Mouse (Mus musculus) erythroid progenitor cell, adult 5-6 weeks (primary cell): ENCODE data around the gene Dis3. TPM values are rescaled to one million over a fixed set of nuclear protein-coding genes. Genes with fewer than 3 reads are reported as not detected.
"Not testable (repeated sequence)": the region's sequence is repeated elsewhere in the genome, so short reads cannot be mapped to it uniquely, and the experiment has no call there.

Experiments
- ATAC-seq: replicated peaks from 2 replicates; pipeline ENCODE4 v1.8.0; 2016; ENCODE audit warnings: moderate number of reproducible peaks, mild to moderate bottlenecking, moderate TSS enrichment, inconsistent platforms; ENCODE audit not compliant: poor library complexity, low FRiP score, severe bottlenecking
- total RNA-seq, 2 experiments: library from RNA; stranded (forward) in 1 of 2; stranded (reverse) in 1 of 2; fragments of 150-400 nt in 1 of 2; fragments of 186-747, 209-891 nt in 1 of 2; gene quantifications; 2 replicates each; pipeline versions ENCODE4 v1.2.3 to v1.2.4; 2015 to 2017; ENCODE audit warnings: low replicate concordance in 2 of 2

Gene Dis3
- total RNA-seq, 2 experiments from 2014 or later, result 16.8 to 47.0 TPM

GRCm38 (mm10) chr14:99088947-99089346 lies 10.6 kb downstream of the Dis3 start:
- ATAC-seq, result no peak

GRCm38 (mm10) chr14:99071146-99071545 lies 28.4 kb downstream of the Dis3 start:
- ATAC-seq, result no peak

DNA sequence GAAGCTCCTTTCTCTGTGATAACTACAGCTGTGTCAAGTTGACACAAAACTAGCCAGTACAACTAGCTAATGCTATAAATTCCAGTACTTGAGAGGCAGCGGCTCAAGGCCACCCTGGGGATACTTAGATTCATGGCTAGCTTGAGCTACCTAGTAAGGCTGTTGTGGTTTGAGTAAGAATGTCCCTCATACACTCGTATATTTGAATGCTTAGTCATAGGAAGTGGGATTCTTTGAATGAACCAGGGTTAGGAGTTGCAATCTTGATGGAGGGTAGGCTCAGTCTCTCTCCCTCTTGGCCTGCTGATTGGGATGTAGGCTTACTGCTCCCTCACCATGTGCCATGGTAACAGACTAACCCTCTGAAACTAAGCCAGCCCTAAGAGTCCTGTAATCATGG lies 36.5 kb downstream of the Dis3 start:
- ATAC-seq, result no peak

GRCm38 (mm10) chr14:99060616-99061015 lies 39.0 kb downstream of the Dis3 start:
- no peak for ATAC-seq

GRCm38 (mm10) chr14:99058959-99059586 lies 40.5 kb downstream of the Dis3 start:
- no peak; the same call in 1 of the 2 replicates for ATAC-seq

DNA sequence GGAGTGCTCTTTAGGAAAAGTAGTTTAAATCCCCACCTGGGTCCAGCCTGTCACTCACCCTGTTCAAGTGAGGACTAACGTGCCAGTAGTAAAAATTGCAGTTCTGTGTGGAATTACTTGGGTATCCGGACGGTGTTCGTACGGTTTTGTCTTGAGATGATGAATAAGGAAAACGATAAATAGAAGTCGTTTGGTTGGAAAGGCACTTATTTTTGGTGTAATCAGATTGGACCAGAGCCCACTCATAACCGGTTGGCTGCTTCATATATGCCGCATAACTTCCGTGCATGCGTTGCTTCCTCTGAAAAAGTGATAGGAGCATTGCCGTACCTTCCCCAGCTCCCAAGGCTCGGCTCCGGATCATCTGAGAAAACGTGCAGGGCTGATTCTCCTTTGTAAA lies 52.8 kb downstream of the Dis3 start:
- ATAC-seq, result peak; percentile 44

DNA sequence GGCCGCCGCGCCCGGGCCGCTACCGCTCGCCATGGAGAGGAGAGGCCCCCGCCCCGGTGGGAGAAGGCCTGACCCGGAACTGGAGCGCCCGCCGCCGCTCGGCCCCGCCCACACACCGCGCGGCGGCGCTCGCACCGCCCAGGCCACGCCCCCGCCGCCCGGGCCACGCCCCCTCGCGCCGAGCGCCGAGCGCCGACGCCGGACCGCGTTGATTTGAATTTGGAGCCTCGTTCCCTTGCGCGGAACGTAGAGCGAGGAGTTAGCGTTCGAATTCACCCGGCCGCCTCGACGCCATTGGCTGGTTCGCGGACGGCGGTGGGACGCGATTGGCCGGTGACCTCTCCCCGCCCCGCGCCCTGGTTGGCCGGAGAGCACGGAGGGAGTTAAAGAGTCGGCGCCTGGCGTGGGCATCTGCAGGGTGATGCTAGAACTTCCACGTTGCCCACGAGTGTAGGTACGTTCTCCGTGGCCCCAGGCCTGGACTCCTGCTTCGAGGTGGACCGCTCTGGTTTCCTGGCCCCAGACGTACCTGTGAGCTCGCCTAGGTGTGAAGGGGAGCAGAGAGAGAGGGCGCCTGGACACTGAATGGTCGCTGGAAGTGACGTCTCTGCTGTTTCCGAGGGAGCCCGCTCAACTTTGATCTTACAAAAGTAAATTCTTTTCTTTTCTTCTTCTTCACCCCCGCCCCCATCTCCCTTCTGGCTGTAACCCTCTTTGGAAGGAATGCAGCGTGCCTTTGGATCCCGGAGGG lies 53.4 kb downstream of the Dis3 start, which contains the start of the genes Mzt1 and Bora:
Mzt1 (minus strand) TSS at position 104 of the 751 bp plus-strand sequence.
Bora (plus strand) TSS at position 192 of the 751 bp plus-strand sequence.
- ATAC-seq, result peak; percentile 93

DNA sequence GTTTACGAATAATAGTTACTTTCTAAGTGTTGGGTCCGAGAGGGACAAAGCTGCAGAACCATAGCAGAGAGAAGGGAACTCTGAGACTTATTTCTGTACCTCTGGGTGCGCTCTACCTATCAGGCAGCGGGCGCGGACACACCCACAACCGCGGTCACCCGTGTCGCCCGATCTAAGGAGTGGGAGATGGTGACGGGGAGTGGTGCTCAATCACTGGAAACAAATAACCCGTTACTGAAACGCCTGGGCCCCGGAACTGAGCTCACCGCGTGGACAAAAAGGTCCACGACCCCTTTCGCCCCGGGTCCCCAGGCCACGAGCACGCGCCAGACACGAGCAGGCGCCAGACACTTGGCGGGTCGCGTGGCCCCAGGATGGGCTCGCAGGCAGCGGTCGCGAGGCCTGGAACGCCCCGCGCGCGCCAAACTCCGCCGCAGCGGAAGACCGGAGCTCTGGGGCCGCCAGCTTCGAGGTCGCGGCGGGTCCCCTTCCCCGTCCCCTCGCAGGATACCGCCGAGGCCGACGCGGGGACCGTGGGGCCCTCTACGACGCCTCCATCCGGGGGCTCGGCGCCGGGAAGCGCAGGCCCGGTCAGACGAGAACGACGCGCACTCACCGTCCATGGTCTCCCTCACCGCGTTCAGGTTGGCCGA lies 54.1 kb downstream of the Dis3 start:
- peak; percentile 46 for ATAC-seq

GRCm38 (mm10) chr14:99044718-99045117 lies 54.9 kb downstream of the Dis3 start:
- no peak for ATAC-seq

DNA sequence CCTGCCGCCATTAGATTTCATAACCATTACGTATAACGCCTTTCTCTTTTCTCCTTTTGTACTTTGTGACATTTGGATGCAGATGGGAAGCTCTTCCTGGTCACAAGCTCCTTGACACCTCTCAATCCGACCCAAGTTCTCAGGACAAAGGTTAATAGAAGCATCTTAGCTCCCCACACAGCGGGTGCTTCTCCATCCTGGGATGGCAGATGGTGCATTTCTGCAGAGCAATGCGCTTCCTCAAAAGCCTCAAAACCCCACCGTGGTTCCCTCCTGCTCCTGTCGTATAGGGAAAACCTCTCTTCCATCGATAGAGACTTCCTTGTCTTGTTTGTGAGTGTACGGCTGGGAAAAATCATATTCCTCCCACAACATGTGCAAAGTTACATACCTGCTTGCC lies 55.5 kb downstream of the Dis3 start:
- ATAC-seq, result no peak

GRCm38 (mm10) chr14:99043499-99043898 lies 56.1 kb downstream of the Dis3 start:
- no peak for ATAC-seq

DNA sequence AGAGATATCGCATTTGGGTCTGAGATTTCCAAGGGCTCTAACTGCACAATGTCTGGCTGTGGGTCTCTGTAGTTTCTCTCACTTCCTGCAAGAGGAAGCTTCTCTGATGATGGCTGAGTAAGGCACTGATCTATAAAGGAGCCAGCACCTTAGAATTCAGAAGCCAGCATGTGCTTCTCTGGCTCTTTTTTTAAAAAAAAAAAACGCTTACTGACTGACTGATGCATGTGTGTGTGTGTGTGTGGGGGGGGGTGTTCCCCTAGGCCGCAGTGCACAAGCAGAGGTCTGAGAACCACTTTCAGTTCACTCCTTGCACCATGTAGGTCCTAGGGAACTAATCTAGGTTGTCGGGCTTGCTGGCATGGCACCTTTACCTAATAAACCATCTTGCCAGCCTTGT lies 58.2 kb downstream of the Dis3 start:
- no peak for ATAC-seq

GRCm38 (mm10) chr14:99039308-99039707 lies 60.3 kb downstream of the Dis3 start:
- not testable (repeated sequence) for ATAC-seq

DNA sequence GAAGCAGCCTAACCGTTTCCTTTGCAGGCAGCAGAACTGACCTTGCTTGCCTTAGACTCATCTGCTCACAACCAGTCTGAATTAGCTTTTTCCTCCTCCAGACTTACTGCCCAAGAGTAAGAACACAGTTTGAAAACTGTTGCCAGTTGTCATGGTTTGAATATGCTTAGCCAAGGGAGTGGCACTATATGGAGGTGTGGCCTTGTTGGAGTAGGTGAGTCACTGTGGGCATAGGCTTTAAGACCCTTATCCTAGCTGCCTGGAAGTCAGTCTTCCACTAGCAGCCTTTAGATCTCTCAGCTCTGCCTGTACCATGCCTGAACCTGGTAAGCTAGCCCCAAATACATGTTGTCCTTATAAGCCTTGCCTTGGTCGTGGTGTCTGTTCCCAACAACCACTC lies 61.9 kb downstream of the Dis3 start:
- no peak for ATAC-seq

DNA sequence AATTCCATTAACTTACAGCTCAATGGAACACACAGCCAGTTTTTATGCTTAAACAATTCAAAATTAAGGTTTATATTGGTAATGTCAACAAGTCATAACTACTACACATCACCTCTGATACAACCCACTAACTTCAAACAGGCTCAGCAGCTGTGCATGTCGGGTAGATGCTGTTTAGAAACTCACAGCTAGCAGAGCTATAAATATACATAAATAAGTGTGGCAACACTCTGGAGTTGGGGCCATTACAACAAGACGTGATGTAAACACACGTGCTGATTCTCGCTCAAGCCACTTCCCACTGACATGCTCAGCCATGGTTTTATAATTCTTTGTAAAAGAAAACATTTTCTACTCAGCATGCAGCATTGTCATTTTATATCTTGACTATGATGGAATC lies 63.5 kb downstream of the Dis3 start:
- no peak for ATAC-seq

GRCm38 (mm10) chr14:99034851-99035250 lies 64.7 kb downstream of the Dis3 start:
- ATAC-seq, result not testable (repeated sequence)

- ATAC-seq, result no peak
Observed at GRCm38 (mm10) chr14:99032596-99032995, 67.0 kb downstream of the Dis3 start.

DNA sequence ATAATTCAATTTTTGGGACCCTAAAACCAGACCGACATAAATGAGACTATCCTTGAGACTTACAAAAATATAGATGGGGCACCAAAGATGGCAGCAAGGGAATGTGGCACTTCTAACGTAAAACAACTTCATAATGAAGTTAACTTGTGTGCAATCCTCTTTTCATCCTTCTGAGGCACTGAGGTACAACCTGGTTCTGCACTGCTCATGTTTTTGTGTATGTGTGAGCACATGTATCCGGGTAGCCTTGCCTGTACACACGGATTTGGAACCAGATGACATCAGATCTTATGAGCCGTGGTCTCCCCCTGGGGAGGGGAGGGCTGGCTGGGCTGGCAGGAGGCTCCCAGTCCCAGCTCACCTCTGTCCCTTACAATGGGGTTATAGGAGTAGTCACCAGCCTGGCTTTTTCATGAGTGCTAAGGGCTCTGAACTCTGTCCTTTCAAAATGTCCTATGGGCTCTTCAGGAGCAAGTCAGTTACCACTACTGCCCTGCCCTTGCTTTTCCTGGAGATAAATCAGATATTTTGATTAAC lies 68.2 kb downstream of the Dis3 start:
- no peak for ATAC-seq

- no peak for ATAC-seq
Observed at GRCm38 (mm10) chr14:99029987-99030386, 69.6 kb downstream of the Dis3 start.
